Mouse (Mus musculus) heart, adult 2 months (tissue): ENCODE results near the gene Vmn2r114.
"Not testable (repeated sequence)": the region's sequence is repeated elsewhere in the genome, so short reads cannot be mapped to it uniquely, and the experiment has no call there.

Experiments used
- CTCF ChIP-seq: fragments of 200-600 bp; IDR thresholded peaks from 2 replicates; pipeline ENCODE4 v1.8.1; 2022; ENCODE audit warnings: antibody characterized with exemption, mild to moderate bottlenecking, moderate library complexity
- EP300 ChIP-seq: fragments of 200-500 bp; IDR thresholded peaks from 2 replicates; pipeline ENCODE4 v1.6.1; 2011; ENCODE audit warnings: low read depth, low read length, control low read depth; ENCODE audit not compliant: insufficient read depth
- POLR2A ChIP-seq: fragments of 200-500 bp; IDR thresholded peaks from 2 replicates; pipeline ENCODE4 v1.6.1; 2011; ENCODE audit warnings: mild to moderate bottlenecking, low read depth, low read length, control low read depth; ENCODE audit not compliant: insufficient read depth

DNA sequence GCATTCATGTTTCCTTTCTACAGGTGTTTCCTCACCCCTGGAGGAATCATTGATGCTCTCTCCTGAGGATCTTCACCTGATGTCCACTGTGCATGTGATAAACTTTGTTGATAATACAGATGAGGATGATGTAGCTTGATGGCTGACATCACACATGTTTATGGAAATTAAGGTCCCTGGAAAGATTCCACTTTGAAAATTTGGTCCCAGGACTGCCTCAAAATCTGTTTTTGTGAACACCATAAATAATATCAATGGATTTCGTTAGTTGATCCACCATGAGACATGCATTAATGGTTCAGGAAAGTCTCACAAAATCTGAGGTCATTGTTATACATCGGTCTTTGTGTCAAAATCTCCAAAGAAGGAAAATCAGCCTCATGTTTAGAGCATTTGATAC lies at the start of gene Vmn2r114:
- TF ChIP-seq CTCF, EP300, POLR2A: not testable (repeated sequence)
